Mouse (Mus musculus) gastrocnemius, postnatal 4 days (tissue): ENCODE measurements around the gene Tnfsf12. TPM values are rescaled to one million over a fixed set of nuclear protein-coding genes. Genes with fewer than 3 reads are reported as not detected.
A peak's percentile ranks its signal among the peaks of the same experiment; 100 is the strongest.

Source experiments
- DNase-seq, 2 experiments: peaks; one replicate each; pipeline ENCODE4 v3.0.0; 2021 to 2022; ENCODE audit warnings: low spot score in 2 of 2, mixed read lengths in 2 of 2
- total RNA-seq, 2 experiments: library from RNA; stranded (reverse); gene quantifications; 2 replicates each; pipeline ENCODE4 v1.2.3; 2021

Tnfsf12 gene
- total RNA-seq, 2 experiments from 2014 or later: 22.3 to 22.9 TPM

DNA sequence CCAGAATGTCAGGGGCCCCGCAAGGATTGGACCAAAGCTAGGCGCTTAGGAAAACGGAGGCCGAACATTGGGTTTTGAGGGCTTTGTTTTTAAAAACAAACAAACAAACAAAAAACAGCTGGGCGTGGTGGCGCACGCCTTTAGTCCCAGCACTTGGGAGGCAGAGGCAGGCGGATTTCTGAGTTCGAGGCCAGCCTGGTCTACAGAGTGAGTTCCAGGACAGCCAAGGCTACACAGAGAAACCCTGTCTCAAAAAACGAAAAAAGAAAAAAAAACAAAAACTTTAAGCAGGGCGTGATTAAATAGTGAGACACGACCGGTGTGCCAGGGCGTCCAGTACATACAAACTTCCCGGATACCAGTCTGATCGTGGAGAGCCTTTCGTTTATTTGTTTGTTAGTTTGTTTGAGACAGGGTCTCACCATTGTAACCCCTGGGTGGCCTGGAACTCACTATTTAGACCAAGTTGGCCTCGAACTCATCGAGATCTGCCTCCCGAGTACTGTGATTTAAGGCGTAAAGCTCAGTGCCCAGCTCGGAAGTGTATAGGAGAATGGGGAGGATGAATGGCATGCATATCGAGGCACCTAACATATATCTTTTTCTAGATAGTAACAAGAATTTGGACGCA, 13.3 kb downstream of the Tnfsf12 start:
- DNase-seq: no peak

DNA sequence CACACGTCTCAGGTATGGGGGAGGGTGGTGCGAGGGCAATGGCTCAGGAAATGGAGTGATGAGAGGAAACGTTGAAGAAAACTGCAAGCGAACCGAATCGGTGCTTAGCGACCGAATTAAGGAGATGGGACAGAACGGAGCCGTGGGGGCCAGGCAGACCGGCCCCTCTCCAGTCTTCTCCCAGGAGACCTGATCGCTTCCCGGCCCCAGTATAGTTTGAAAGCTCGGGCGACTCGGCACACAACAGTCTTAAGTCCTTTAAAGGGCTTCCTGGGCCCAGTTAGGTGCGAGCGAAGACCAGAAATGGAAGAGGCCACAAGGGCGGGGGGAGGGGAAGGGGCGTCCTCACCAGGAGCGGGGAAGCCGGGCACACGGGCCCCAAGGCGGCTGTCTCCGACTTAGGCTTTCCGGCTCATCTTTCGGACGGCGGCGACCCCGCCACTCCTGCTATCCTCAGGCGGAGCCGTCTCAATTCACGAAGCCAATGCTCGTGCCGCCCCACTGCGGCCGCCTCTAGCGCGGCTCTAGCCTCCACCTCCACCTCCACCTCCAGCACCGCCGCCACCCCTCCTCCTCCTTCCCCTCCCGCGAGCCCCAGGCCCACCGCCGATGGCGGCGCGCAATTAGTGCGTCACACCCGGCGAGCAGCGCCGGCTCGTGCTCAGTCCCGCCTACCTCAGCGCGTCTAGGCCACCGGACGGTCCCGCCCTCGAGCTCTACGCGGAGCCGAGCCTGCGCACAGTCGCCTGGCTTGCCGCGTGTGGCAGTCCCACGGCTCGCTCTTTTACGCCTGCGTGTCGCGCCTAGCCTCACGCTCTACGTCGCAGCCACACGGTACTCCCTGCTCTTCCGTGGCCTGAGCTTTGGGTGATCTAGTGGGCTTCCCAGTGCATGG, 14.1 kb downstream of the Tnfsf12 start, which contains the start of gene Senp3:
Senp3 (minus strand) TSS at position 771 of the 895 bp plus-strand sequence.
- peak; percentile 94 to 97 for DNase-seq

DNA sequence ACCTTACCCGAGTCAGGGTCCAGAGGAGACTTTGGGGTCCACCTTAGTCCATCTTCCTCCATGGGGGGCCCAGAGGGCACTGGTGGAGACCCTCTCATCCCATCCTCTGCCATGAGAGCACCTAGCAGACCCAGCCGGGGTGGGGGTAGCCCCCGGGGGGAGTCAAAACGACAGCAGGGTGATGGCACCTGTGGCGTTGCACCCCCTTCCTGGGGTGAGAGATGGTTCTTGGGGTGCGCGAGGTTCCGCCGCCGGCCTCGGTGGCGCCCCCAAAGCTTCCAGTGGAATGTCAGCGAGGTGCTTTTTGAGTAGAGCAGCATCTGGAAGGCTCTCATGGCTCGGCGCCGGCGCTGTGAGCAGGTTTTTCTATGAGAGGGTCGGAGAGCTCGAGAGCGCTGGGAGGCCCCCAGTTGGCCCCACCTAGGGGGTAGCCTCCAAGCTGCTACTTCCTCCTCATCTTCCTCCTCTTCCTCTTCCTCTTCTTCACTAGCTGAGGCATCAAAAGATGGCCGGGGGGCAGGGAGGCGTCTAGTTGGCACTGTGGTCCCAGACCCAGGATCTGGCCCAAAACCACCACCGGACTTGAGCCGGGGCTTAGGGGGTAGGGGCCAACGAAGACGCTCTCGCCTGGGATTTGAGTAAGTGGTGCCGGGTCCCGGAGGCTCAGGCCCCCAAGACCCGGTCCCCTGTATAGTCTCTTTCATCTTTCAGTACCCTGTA, 15.4 kb downstream of the Tnfsf12 start:
- DNase-seq: no peak

DNA sequence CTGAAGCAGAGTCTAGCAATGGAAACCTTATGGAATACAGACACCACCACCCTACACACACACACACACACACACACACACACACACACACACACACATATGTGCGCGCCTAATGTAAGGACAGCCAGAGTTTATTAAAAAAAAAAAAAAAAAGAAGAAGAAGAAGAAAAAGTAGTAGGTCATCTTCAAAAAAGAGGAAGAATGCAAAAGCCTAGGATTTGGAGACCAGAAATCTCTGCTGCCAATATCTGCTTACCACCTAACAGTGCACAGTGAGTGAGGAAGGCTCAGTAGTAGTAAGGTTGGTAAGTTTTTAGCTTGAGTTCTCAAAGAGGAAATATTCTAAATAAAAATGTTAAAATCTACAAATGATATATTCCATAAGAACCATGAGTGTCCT, 16.5 kb downstream of the Tnfsf12 start:
- DNase-seq: no peak

DNA sequence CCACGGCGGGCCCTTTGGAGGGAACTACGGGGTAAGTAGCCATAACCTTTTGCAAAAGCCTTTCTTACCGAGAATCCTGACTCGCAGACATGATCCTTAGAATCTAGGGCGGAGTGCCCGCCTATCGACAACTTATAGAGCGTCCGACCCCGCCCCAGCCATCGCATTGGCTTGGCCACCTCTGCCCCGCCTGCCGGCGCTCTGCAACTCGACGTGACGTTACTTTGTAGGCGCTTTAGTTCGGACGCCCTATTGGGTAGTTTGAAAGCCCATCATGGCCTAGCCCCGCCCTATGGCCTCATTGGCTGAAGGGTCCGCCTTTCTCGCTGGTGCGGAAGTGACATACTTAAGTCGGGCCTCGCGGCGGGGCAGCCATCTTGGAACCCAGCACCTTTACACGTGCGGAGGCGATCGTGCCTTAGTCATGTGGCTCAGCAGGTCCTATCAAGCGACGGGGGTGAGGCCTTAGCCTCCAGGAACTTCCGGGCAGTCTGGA, 23.4 kb downstream of the Tnfsf12 start, which contains the start of gene Eif4a1:
Eif4a1 (minus strand) TSS at position 213 of the 496 bp plus-strand sequence.
- DNase-seq: peak; percentile 98 to 99

DNA sequence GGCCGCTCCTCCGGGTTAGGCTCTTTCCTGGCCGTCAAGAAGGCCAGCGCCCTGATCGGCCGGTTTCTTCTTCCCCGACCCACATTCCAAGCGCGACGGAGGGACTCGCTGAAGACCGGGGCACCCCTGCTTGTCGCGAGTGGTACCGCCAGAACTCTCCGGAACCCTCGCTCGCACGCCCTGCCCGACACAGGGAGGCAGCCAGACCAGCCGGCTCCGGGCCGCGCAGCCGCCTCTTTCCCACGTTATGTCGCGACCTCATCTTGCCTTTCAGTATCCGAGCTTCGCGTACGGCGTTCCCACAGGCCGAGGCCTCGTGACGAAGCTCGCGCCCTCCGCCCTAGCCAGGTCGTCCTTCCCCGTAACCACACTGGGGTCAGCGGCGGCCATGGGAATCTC, 23.9 kb downstream of the Tnfsf12 start:
- no peak for DNase-seq

DNA sequence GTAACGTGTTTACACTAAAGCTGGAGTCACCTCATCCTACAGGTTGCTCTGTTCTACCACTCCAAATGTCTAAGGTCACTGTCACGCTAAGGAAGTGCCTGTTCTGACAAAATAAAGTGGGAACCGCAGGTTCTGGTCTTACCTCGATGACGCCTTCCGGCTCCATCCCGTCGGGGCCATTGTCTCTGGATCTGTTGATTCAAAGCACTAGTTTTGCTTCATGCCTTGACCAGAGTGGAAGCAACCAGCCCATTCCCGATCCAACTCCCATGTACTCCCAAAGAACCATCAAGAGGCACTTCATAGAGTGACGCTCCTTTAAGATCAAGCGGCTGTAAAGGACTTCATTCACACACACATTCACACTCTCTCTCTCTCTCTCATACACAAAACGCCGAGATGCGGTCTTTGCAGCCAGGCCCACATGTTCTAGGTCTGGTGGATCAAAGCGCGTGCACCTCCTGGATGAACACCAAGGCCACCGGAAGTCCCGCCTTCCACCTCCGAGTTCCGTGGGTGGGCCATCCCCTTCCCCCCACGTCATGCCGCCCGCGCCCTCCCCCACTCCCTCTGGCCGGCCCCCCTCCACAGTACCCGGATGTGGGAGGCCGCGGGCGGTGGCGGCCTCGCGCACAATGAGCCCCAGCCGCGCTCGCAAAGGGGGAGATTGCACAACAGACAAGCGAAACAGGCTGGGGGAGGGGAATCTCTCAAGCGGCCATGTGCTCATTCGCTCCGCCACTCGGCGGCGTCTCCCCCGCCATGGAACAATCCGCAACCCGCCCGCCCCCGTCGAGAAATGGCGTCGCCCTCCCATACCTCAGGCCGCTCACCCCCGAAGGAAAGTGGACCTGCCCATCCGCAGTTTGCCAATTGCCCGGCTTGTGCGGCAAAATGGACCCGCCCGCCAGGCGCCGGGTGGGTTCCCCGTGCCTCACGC, 24.6 kb downstream of the Tnfsf12 start:
- DNase-seq: peak; percentile 94 to 96

DNA sequence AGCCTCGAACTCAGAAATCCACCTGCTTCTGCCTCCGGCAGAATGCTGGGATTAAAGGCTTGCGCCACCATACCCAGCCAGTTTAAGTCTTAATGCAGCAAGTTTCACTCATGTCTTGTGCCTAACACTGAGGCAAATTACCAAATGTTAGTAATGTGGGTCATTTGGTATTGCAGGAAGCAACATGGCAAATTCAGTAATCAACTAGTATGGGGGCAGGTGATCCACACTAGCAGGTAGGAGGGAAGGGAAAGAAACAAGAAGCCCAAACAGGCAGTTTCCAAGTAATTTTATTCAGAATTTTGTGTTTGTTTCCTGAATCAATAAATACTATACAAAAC, 29.0 kb downstream of the Tnfsf12 start:
- DNase-seq: no peak

DNA sequence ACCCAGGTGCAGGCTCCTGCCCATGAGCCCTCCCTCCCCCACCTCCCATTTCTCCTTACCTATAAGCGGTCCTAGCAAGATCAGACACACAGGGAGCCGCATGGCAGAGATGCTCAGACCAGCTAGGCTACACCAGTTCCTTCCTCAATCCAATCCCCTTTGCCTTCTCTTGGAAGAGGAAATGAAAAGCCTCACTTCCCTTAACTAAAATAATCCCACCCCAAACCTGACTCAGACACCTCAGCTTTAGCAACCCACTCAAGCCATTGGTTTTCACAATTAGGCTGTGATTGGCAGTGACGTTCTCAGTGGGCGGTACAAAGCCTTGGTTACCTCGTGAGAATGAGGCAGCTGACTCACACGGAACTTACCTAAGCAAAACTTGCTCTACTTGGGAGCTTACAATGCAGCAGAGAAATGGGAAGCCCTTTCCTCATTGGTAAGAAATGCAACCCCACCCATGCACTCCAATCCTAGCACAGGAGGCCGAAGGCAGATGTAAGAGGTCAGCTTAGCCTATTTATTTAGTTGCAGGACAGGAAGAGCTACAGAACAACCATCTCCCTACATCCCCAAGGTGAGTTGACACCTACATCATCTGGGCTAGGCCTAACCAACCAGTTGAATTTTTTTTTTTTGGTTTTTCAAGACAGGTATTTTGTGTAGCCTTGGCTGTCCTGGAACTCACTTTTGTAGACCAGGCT, 29.5 kb downstream of the Tnfsf12 start, which contains the start of gene Cd68:
Cd68 (minus strand) TSS at position 193 of the 704 bp plus-strand sequence.
- DNase-seq: no peak

DNA sequence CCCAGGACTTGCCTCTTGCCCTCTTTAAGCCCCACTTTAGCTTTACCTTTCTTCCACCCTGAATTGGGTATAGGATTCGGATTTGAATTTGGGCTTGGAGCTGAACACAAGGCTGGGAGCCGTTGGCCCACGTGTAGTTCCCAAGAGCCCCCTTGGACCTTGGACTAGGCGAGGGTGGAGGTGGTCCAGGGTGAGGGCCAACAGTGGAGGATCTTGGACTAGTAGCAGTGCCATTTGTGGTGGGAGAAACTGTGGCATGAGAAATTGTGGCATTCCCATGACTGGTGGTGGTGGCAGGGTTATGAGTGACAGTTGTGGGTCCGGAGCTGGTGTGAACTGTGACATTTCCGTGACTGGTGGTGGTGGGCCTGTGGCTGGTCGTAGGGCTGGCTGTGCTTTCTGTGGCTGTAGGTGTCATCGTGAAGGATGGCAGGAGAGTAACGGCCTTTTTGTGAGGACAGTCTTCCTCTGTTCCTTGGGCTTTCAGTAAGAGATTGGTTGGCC, 30.1 kb downstream of the Tnfsf12 start:
- no peak for DNase-seq

DNA sequence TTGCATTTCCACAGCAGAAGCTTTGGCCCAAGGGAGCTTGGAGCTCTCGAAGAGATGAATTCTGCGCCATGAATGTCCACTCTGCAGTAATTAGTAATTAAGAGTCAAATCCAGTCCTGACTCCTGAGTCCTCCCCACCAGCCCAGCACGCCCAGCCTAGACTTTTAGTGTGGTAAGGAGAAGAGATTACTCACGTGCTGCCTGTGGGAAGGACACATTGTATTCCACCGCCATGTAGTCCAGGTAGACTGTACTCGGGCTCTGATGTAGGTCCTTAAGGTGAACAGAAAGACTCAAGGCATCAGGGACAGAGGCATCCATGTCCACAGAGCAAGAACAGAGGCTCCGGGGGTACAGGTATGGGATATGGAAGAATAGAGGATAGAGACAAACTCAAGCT, 30.8 kb downstream of the Tnfsf12 start:
- no peak for DNase-seq

DNA sequence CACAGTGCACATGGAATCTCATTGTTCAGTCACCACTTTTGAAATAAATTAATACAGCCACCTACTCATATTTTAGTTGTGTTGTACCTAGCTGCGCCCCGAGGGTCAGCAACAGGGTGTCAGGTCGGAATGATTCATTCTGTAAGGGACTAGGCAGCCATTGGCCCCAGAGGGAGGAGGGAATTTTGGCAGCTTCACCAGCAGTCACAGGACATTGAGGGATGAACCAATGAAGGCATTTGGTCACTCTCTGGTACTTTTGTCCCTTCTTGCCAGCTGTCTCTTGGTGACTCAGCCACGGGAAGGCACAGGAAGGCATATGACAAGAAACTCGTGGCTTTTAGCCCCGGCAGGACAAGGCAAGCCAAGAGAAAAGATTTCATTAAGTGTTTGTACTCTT, 31.9 kb downstream of the Tnfsf12 start:
- no peak for DNase-seq

DNA sequence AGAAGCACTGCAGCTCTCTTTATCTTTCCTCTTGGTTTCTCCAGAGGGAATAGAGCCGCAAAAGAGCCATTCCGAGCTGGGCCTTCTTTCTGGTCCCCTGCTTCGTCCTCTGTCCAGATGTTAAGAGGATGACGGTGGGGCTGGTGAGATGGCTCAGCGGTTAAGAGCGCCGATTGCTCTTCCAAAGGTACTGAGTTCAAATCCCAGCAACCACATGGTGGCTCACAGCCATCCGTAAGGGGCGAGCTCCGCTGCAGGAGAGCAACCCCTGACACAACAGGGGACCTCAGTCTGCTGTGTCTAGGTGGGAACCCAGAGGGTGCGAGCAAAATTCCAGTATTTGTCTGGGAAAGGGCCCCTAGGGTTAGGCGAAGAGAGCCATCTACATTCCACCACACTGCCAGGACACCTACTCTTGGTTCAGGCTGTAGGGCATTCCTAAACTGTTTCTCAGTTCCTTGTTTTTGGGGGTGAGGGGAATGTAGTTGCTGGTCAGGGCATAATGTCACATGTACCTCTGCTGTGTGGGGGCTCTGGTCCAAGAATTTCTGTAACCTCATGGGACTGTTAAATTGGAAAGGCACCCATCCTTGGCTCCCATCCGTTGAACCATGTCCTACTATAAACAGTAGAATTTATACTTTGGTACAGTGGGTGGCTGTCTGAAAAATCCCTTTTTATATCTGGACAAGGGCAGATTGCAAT, 32.5 kb downstream of the Tnfsf12 start:
- no peak for DNase-seq

DNA sequence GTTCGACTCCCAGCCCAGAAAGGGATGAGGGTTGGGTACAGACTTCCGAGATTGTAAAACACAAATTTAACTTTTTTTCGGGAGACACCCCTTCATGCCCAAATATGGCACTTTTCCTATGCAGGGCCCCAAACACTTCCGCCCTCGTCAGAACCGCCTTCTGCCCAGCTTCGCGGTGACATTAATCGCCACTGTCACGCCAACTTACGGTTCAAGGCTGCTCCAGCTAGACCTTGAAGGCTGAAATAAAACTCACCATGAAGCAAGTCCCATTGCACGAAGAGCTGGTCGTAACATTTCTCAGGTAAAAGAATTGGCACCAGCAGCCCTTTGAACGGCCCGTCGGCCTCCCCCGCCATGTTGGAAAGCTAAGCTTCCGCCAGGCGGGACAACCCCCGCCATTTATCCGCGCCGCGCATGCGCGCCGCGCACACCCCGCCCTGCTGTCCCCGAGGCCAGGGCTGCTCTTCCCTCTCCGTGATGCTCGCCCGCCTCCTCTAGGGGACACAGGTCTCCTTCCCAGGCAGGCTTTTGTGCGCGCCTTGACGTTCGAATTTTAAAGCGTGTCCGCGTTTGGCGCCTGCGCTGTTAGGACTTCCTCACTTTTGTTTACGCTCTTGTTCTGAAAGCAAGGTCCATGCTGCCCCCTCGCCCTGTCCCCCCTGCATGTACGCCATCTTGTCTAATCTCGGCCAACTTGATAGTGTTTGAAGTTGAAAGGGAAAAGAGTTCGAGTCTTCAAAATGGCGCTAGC, 33.3 kb downstream of the Tnfsf12 start, which contains the start of gene Mpdu1:
Mpdu1 (minus strand) TSS at position 430 of the 754 bp plus-strand sequence.
- peak; percentile 88 to 93 for DNase-seq

DNA sequence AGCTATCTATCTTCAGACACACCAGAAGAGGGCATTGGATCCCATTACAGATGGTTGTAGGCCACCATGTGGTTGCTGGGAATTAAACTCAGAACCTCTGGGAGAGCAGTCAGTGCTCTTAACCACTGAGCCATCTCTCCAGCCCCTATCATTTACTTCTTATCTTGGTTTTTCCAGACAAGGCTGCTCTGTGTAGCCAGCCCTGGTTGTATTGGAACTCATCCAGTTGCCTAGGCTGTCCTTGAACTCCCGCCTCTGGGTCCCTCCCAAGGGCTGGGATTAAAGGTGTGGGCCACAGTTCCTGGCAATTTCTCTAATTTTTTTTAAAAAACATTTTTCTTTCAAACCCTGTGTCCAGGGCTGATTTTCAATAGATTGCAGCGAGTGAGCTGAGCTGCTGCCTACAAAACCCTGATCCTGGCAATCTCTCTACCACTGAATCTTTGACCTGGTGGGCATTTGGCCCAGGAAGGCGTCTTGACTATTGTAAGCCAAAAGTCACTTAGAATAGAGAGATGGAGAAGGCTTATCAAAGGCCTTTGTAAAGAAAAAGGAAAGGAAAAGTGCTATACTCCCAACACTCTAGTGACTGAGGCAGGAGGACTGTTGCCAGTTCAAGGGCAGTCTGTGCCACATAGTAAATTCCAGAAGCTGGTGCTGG, 34.3 kb downstream of the Tnfsf12 start:
- no peak for DNase-seq

DNA sequence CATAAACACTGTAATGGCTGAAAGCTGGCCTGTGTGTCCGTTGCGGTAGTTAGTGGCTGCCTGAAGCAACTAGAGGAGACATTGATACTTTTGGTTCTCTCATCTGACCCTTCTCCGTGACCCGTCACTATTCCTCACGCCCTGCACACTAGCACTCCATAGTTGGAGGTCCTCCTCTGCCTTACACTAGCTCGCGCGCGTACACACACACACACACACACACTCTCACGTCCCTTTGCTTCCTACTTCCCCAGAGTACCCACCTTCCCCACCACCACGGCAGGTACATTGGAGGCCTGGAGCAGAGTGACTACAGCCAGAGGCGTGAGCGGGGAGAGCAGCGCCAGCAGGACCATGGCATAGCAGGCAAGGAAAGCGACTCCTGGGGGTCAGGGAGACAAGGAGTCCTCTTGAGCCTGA, 38.2 kb downstream of the Tnfsf12 start:
- DNase-seq: no peak
